Mouse (Mus musculus): ENCODE measurements at regions not wholly inside any gene's neighbourhood (a gene's known extent, or its start where the extent isn't known, plus 50 kb on each side); places are given as distances from the start of the nearest gene placed in this dataset.

GRCm38 (mm10) chr3:17201773-17202172 is 746.4 kb upstream of the Cypt12 start:
- DNase-seq = no peak

GRCm38 (mm10) chr3:17214031-17214430 is 734.2 kb upstream of the Cypt12 start:
- no peak for DNase-seq

GRCm38 (mm10) chr3:17216825-17217224 is 731.4 kb upstream of the Cypt12 start:
- no peak for DNase-seq

GRCm38 (mm10) chr3:17238407-17238806 is 709.8 kb upstream of the Cypt12 start:
- DNase-seq = no peak

- no peak for DNase-seq
These were observed 689.8 kb upstream of the Cypt12 start for GRCm38 (mm10) chr3:17258397-17258796.

GRCm38 (mm10) chr3:17259093-17259492 is 689.1 kb upstream of the Cypt12 start:
- no peak for DNase-seq

- DNase-seq = no peak
These were observed 667.0 kb upstream of the Cypt12 start for GRCm38 (mm10) chr3:17281231-17281630.

GRCm38 (mm10) chr3:17282881-17283280 is 665.3 kb upstream of the Cypt12 start:
- DNase-seq = no peak

- DNase-seq = no peak
These were observed 630.7 kb upstream of the Cypt12 start for GRCm38 (mm10) chr3:17317523-17317922.

GRCm38 (mm10) chr3:17318450-17318849 is 629.8 kb upstream of the Cypt12 start:
- no peak for DNase-seq

- peak in 1 of 2 experiments; percentile 1 for DNase-seq
These were observed 629.0 kb upstream of the Cypt12 start for GRCm38 (mm10) chr3:17319213-17319612.

- DNase-seq = no peak
These were observed 628.3 kb upstream of the Cypt12 start for GRCm38 (mm10) chr3:17319931-17320330.

GRCm38 (mm10) chr3:17322266-17322665 is 625.9 kb upstream of the Cypt12 start:
- no peak for DNase-seq

- no peak for DNase-seq
These were observed 623.4 kb upstream of the Cypt12 start for GRCm38 (mm10) chr3:17324816-17325215.

GRCm38 (mm10) chr3:17325821-17326220 is 622.4 kb upstream of the Cypt12 start:
- no peak for DNase-seq

GRCm38 (mm10) chr3:17326292-17326691 is 621.9 kb upstream of the Cypt12 start:
- no peak for DNase-seq

- no peak for DNase-seq
These were observed 621.4 kb upstream of the Cypt12 start for GRCm38 (mm10) chr3:17326774-17327173.

- no peak for DNase-seq
These were observed 620.5 kb upstream of the Cypt12 start for GRCm38 (mm10) chr3:17327706-17328105.

GRCm38 (mm10) chr3:17329411-17329810 is 618.8 kb upstream of the Cypt12 start:
- DNase-seq = no peak

GRCm38 (mm10) chr3:17330429-17331373 is 617.5 kb upstream of the Cypt12 start:
- no peak for DNase-seq

- no peak for DNase-seq
These were observed 588.0 kb upstream of the Cypt12 start for GRCm38 (mm10) chr3:17360253-17360652.

Data from kidney, postnatal 36 days (tissue).